Mouse (Mus musculus) C2C12 (cell line): ENCODE results near the gene Ccnjl.

ENCODE experiments used
- CTCF ChIP-seq: IDR thresholded peaks from one replicate; pipeline ENCODE4 v1.5.1; 2011; ENCODE audit not compliant: control insufficient read depth, insufficient read depth, insufficient read length
- MAX ChIP-seq: IDR thresholded peaks from one replicate; pipeline ENCODE4 v1.6.1; 2011; ENCODE audit warnings: mild to moderate bottlenecking, control low read depth
- MYOG ChIP-seq: IDR thresholded peaks from one replicate; pipeline ENCODE4 v1.6.1; 2011; ENCODE audit not compliant: control insufficient read depth, insufficient read length; ENCODE audit errors: extremely low read depth
- USF1 ChIP-seq: IDR thresholded peaks from one replicate; pipeline ENCODE4 v1.6.1; 2011; ENCODE audit warnings: low read depth, mild to moderate bottlenecking, control low read depth, moderate library complexity

DNA sequence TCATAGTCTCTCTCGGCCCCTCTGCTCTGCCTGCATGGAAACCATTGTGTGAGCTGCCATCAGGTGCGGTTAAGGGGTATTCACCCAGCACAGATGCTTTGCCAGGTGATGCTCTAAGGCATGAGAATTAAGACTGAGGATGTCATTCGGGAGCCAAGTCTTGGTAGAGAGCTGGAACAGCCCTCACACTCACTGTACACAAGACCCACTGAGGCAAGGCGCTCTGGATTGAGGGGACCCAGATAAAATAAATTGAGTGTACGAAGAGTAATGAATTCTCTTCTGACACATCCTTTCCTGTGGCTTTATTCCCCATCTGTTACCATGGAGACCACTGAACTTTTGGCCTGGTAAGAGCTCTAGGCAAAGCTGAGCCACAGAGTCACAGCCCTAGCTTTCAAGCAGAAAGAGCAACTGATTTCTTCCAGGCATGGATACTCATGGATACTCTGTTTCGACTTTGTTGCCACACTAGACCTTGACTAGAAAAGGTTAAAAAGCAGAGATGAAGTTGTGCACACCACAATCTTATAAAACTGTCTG is 61.0 kb downstream of the Ccnjl start:
- TF ChIP-seq MYOG (no peak), CTCF (no peak), MAX (no peak), USF1 (no peak)
